Mouse (Mus musculus) erythroblast, embryonic 14.5 days (primary cell): Measurements from ENCODE around the gene Idh3g.
"Not testable (repeated sequence)": the region's sequence is repeated elsewhere in the genome, so short reads cannot be mapped to it uniquely, and the experiment has no call there.

ENCODE experiments used
- GATA1 ChIP-seq: IDR thresholded peaks from 2 replicates; pipeline ENCODE4 v1.6.1; 2012; ENCODE audit warnings: low read length, inconsistent platforms, mixed read lengths
- TAL1 ChIP-seq: IDR thresholded peaks from 3 replicates; pipeline ENCODE4 v1.6.1; 2012; ENCODE audit warnings: low read length, inconsistent platforms, mixed read lengths

GRCm38 (mm10) chrX:73739841-73740240 lies 46.9 kb downstream of the Idh3g start:
- not testable (repeated sequence) for TF ChIP-seq GATA1, TAL1
